Mouse (Mus musculus) stomach, postnatal 0 days (tissue): ENCODE measurements around the gene Samd10. TPM values are rescaled to one million over a fixed set of nuclear protein-coding genes. Genes with fewer than 3 reads are reported as not detected.

ENCODE experiments used
- ATAC-seq: fragments of 200-750 bp; cut with Nextera tagmentation; 2 replicates; pipeline ENCODE4 v1.8.0; 2017; ENCODE audit not compliant: low FRiP score, low TSS enrichment
- DNase-seq: peaks from one replicate; pipeline ENCODE4 v3.0.0-alpha.2; 2016; ENCODE audit warnings: low spot score
- H3K27ac ChIP-seq: fragments of 300-500 bp; sonication (generic); replicated peaks from 2 replicates; pipeline ENCODE4 v1.5.1; 2014; ENCODE audit warnings: mild to moderate bottlenecking, control low read depth
- H3K27me3 ChIP-seq: fragments of 300-500 bp; sonication (generic); 2 replicates; pipeline ENCODE4 v1.6.1; 2014; ENCODE audit warnings: low read length; ENCODE audit not compliant: control insufficient read depth, insufficient read depth
- H3K36me3 ChIP-seq: fragments of 300-500 bp; sonication (generic); 2 replicates; pipeline ENCODE4 v1.6.1; 2014; ENCODE audit warnings: low read length, mixed read lengths; ENCODE audit not compliant: control insufficient read depth, insufficient read depth
- H3K4me1 ChIP-seq: fragments of 300-500 bp; sonication (generic); replicated peaks from 2 replicates; pipeline ENCODE4 v1.6.1; 2014; ENCODE audit warnings: antibody characterized with exemption; ENCODE audit not compliant: control insufficient read depth, insufficient read depth
- H3K4me2 ChIP-seq: fragments of 300-500 bp; sonication (generic); replicated peaks from 2 replicates; pipeline ENCODE4 v1.6.1; 2014; ENCODE audit warnings: low read depth, mild to moderate bottlenecking, control low read depth, moderate library complexity
- H3K4me3 ChIP-seq: fragments of 300-500 bp; sonication (generic); 2 replicates; pipeline ENCODE4 v1.5.1; 2014; ENCODE audit warnings: low read depth, low read length, control low read depth
- H3K9ac ChIP-seq: fragments of 300-500 bp; sonication (generic); 2 replicates; pipeline ENCODE4 v1.6.1; 2014; ENCODE audit warnings: mild to moderate bottlenecking, low read length, control low read depth, mixed read lengths
- H3K9me3 ChIP-seq: fragments of 300-500 bp; sonication (generic); 2 replicates; pipeline ENCODE4 v1.6.1; 2016; ENCODE audit warnings: low read length; ENCODE audit not compliant: control insufficient read depth
- CTCF ChIP-seq: IDR thresholded peaks from 2 replicates; pipeline ENCODE4 v1.5.1; 2016; ENCODE audit warnings: antibody characterized with exemption, low read depth, mild to moderate bottlenecking, moderate library complexity
- EP300 ChIP-seq: optimal IDR thresholded peaks from 2 replicates; pipeline ENCODE3; 2016; ENCODE audit warnings: antibody characterized with exemption
- WGBS: fragments of 180-500 bp; shearing (Covaris S2); extraction: QIAGEN DNeasy Blood & Tissue Kit; methylation state at CpG from one replicate; pipeline ENCODE4 v1.1.7; 2014; 5-methylcytosine and 5-hydroxymethylcytosine counted together
- polyA plus RNA-seq: library from polyadenylated mRNA; unstranded; fragments of >200 nt; fragmentation: Nextera tagmentation; extraction: Ambion mirVana; gene quantifications from 2 replicates; pipeline ENCODE4 v1.2.1, GENCODE M21; 2015

Gene Samd10
- polyA plus RNA-seq, 1 experiment from 2014 or later, result 22.9 TPM

GRCm38 (mm10) chr2:181593937-181594336, 5.1 kb downstream of the Samd10 start:
- Histone ChIP-seq H3K27me3 (no peaks in the 10 kb centered on the region), H3K4me3 (no peak overlapping the region), H3K27ac (no peak overlapping the region), H3K9ac (no peak overlapping the region), H3K36me3 (peaks cover 4% of the 10 kb centered on the region; the same call in 1 of the 2 replicates), H3K9me3 (no peaks in the 10 kb centered on the region), H3K4me1 (0 out of 2 replicates have a peak, but pooled peaks cover 2% of the 10 kb centered on the region), H3K4me2 (no peak overlapping the region)
- peak; percentile 53 for TF ChIP-seq CTCF
- TF ChIP-seq EP300, result no peak
- no peak for ATAC-seq
- DNase-seq, result no peak

DNA sequence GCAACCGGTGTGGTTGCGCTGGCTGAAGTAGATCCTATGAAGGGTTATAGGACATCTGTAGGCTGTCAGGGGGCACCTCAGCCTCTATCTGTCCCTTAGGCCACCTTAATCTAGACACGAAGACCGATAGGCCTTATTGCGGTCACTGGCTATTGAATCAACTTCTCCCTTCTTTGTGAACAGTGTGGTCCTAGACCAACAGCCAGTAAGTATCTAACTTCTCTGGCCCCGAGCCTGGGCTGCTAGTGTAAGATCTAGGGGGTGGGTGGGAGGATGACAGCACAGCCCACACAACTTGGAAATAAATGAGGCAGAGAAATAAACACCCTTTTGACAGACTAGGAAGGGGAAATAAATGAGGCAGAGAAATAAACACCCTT, 6.0 kb downstream of the Samd10 start:
- WGBS, result 4% methylated on average over 6 of the region's 6 CpGs
- H3K4me3 ChIP-seq, result peak overlapping the region; percentile 87
- H3K36me3 ChIP-seq, result peaks cover 7% of the 10 kb centered on the region; the same call in 1 of the 2 replicates
- H3K4me2 ChIP-seq, result peak overlapping the region; percentile 79
- 0 out of 2 replicates have a peak, but pooled peaks cover 2% of the 10 kb centered on the region for H3K4me1 ChIP-seq
- H3K27me3 ChIP-seq, result no peaks in the 10 kb centered on the region
- no peaks in the 10 kb centered on the region for H3K9me3 ChIP-seq
- ATAC-seq (peak; percentile 16; the same call in 1 of the 2 replicates), DNase-seq (no peak)
- H3K27ac ChIP-seq, result peak overlapping the region; percentile 94
- peak overlapping the region; percentile 96 for H3K9ac ChIP-seq
- TF ChIP-seq CTCF, result no peak
- TF ChIP-seq EP300, result no peak

- DNase-seq, result peak; percentile 82
- Histone ChIP-seq H3K4me1 (0 out of 2 replicates have a peak, but pooled peaks cover 2% of the 10 kb centered on the region), H3K4me3 (peak within 1 kb of the TSS; percentile 87), H3K36me3 (peaks cover 7% of the 10 kb centered on the region; the same call in 1 of the 2 replicates), H3K27ac (peak within 1 kb of the TSS; percentile 94), H3K27me3 (no peaks in the 10 kb centered on the region), H3K4me2 (peak within 1 kb of the TSS; percentile 79), H3K9ac (peak within 1 kb of the TSS; percentile 96), H3K9me3 (no peaks in the 10 kb centered on the region)
- ATAC-seq, result peak; percentile 65
- no peak for TF ChIP-seq EP300
- peak; percentile 22; the same call in 1 of the 2 replicates for TF ChIP-seq CTCF
- WGBS, result under 1% methylated on average over 47 of the region's 97 CpGs
Observed at GRCm38 (mm10) chr2:181592231-181593041, 6.6 kb downstream of the Samd10 start, which contains the start of gene Zfp512b. Gene Zfp512b (minus strand): TSS chr2:181592803.

DNA sequence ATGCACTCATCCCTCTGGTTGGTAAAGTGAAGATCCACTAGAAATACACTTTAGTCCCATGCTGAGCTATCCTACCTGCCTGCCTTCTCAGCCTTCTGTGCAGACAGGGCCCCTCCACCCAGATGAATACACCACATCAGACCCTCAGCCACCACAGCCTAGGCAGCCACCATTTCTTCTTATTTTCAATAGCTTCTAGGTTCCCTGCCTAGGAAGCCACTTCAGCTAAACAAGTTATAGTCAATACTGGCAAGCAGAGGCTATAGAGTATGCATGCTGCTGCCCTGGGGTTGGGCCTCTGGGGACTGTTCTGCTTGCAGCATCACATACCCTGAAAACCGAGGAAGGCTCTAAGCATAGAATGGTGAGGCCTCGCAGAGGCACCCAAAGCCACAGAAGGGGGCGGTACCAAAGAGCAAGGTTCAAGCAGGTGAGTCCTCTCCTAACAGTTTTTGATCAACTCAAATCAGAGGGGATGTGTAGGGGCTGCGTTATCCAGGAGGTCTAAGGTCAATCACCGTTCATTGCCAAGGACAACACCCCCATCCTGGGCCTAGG, 7.4 kb downstream of the Samd10 start, which contains the start of gene Prpf6:
Gene Prpf6 (plus strand): TSS at position 341 of the 558 bp plus-strand sequence.
- H3K27me3 ChIP-seq, result no peaks in the 10 kb centered on the region
- H3K4me1 ChIP-seq, result 0 out of 2 replicates have a peak, but pooled peaks cover 2% of the 10 kb centered on the region
- peak within 1 kb of the TSS; percentile 94 for H3K27ac ChIP-seq
- DNase-seq (no peak), ATAC-seq (peak; percentile 25)
- H3K4me2 ChIP-seq, result peak within 1 kb of the TSS; percentile 79
- H3K9ac ChIP-seq, result peak within 1 kb of the TSS; percentile 96
- WGBS, result 5% methylated on average over 5 of the region's 5 CpGs
- H3K9me3 ChIP-seq, result no peaks in the 10 kb centered on the region
- peak within 1 kb of the TSS; percentile 87 for H3K4me3 ChIP-seq
- TF ChIP-seq CTCF, result no peak
- TF ChIP-seq EP300, result no peak
- peaks cover 11% of the 10 kb centered on the region; the same call in 1 of the 2 replicates for H3K36me3 ChIP-seq

- Histone ChIP-seq H3K36me3 (peaks cover 21% of the 10 kb centered on the region; the same call in 1 of the 2 replicates), H3K27ac (no peak overlapping the region), H3K4me2 (no peak overlapping the region), H3K4me1 (0 out of 2 replicates have a peak, but pooled peaks cover 2% of the 10 kb centered on the region), H3K9me3 (no peaks in the 10 kb centered on the region), H3K4me3 (no peak overlapping the region), H3K27me3 (no peaks in the 10 kb centered on the region), H3K9ac (no peak overlapping the region)
- DNase-seq, result no peak
- WGBS, result 90% methylated on average over 5 of the region's 5 CpGs
- ATAC-seq, result no peak
- TF ChIP-seq CTCF (no peak), EP300 (no peak)
Observed at GRCm38 (mm10) chr2:181590471-181590870, 8.5 kb downstream of the Samd10 start.
